Mouse (Mus musculus) retina, adult 2 months (tissue): ENCODE measurements at regions not wholly inside any gene's neighbourhood (a gene's known extent, or its start where the extent isn't known, plus 50 kb on each side); places are given as distances from the start of the nearest gene placed in this dataset.

Source experiments
- DNase-seq: peaks from one replicate; pipeline ENCODE4 v3.0.0-alpha.2; 2012; ENCODE audit warnings: low read depth, low spot score

- no peak for DNase-seq
Measured at GRCm38 (mm10) chr2:75138746-75139060, 313.1 kb downstream of the Mtx2 start.

DNA sequence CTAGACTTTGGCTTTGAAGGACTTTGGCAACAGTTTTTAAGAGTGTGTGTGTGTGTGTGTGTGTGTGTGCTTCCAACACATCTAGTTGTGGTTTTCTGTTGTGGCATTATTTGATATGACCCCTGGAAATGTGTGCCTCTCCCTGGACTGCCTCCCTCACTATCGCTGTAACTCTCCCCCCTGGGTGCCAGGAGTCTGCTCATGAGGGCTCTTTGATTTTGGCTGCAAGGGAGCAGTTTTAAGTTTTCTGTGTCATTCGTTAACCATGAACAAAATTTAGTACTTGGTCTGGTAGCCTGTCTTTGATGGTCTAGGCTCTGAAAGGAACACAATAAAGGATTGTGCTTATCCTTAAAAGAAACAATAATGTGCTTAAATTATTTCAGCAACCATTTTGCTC lies 313.9 kb downstream of the Mtx2 start:
- DNase-seq: no peak

DNA sequence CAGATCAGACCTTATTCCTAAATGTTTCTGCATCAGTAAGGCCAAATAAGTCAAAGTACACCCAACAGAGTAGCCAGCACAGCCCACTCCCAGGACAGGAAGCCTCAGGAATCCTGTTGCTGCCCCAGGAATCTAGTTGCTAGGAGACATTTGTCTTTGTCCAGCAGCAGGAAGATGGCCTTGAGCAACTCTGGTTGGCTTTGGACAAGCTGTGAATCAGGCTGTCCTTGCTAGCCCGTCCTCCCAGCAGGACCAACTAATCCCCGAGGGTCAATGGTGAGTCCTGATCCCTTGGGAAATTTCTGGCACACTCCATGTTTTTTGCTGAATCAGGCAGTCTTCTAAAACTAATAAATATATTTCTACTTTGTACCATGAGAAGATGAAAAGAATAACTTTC lies 317.1 kb downstream of the Mtx2 start:
- no peak for DNase-seq

DNA sequence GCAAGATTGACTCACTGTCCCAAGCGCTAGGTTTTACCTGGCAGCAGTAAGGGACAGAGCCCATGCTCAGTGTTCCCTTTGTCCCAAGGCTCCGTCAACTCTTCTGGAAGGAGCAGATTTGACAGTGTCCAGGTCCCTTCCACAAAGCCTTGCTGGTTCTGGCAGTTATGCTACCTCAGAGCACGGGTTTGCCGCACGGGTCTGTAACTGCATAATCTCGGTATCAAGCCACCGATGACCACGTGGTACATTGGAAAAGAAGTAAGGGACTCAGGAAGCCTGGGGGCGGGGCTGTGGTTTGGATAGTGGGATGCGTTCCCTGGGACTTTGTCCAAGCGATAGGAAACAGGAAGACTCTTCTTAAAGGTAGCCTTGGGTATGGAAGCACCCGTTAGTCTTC lies 319.3 kb downstream of the Mtx2 start:
- no peak for DNase-seq

- no peak for DNase-seq
Measured at GRCm38 (mm10) chr2:75146256-75146655, 320.7 kb downstream of the Mtx2 start.

DNA sequence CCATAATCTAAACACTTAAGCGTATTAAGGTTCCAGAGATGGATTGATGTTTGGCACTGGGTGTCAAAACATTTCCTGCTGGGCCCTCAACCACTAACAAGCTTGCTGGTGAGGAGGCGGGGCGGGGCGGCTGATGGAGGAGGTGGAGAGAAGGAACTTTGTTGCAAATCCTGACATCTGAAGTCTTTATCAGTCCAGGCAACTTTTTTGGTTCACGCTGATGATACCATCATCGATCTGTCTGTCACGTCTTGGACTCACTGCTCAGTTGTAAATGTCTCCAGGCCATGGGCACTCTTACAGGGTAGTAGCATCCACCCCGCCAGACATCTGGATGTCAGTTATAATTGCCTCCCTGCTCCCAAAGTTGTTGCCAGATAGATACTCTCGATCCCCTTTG lies 321.8 kb downstream of the Mtx2 start:
- DNase-seq: no peak

GRCm38 (mm10) chr2:75147967-75148366 lies 322.4 kb downstream of the Mtx2 start:
- DNase-seq: no peak

- DNase-seq: no peak
Measured at GRCm38 (mm10) chr2:75149036-75149435, 323.4 kb downstream of the Mtx2 start.

DNA sequence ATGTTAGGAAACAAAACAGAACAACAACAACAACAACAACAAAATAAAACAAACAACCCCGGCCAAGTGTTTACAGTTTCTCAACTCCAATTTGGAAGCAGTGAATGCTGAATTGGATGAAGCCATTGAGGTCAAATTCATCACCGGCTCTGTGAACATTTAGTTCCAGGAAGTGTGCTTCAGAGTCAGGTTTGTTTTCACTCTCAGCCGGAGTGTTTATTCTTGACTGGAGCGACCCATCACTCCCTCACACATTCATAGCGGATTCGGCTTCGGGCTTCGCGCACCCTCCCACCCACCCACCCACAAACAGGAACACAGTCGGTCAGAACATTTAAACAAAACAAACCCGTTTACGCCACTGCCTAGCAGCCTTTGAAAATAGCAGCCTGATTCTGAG lies 324.0 kb downstream of the Mtx2 start:
- DNase-seq: no peak

DNA sequence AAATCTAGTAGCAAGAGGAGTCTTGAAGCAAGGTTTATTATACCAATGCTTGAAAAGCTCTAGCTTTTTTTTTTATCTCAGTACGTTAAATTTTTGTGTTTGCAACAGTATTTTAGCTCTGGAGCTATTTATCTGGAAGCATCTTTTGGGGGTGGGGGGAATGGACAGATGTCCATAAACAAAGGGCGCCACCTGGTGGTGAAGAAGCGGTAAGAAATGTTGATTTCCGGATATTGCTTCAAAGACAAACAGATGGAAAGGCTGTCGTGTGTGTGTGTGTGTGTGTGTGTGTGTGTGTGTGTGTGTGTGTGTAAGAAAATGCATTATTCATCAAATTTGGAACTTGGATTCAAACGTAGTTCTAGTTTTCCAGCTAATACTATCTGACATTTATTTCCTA lies 325.4 kb downstream of the Mtx2 start:
- peak; percentile 15 for DNase-seq

- no peak for DNase-seq
Measured at GRCm38 (mm10) chr2:75151519-75151918, 325.9 kb downstream of the Mtx2 start.

GRCm38 (mm10) chr2:75152477-75152990 lies 326.9 kb downstream of the Mtx2 start:
- no peak for DNase-seq

GRCm38 (mm10) chr2:75154448-75154847 lies 328.8 kb downstream of the Mtx2 start:
- DNase-seq: no peak

GRCm38 (mm10) chr2:75158581-75158980 lies 333.0 kb downstream of the Mtx2 start:
- DNase-seq: no peak

GRCm38 (mm10) chr2:75161075-75161474 lies 335.5 kb downstream of the Mtx2 start:
- DNase-seq: no peak

- DNase-seq: no peak
Measured at GRCm38 (mm10) chr2:75164987-75165386, 339.4 kb downstream of the Mtx2 start.

- DNase-seq: no peak
Measured at GRCm38 (mm10) chr2:75176267-75176666, 350.7 kb downstream of the Mtx2 start.

DNA sequence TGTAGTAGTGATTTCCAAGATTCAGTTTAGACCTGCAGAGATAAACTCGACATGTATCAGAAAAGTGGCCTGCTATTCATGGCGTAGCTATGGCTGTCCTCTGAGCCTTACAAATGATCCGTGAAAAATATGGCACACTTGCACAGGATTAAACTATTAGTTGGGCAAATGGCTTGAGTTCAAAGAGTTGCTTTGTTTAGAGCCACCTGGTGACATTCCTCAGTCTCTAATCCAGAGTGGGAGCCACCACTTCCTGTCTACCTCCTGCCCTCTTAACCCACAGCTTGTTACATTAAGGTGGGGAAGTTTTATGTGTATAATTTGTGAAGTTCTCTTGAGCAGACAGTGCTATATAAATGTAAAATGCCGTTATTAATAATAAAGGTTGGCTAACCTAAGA lies 357.7 kb downstream of the Mtx2 start:
- DNase-seq: no peak

- no peak for DNase-seq
Measured at GRCm38 (mm10) chr2:75202587-75203220, 377.1 kb downstream of the Mtx2 start.

DNA sequence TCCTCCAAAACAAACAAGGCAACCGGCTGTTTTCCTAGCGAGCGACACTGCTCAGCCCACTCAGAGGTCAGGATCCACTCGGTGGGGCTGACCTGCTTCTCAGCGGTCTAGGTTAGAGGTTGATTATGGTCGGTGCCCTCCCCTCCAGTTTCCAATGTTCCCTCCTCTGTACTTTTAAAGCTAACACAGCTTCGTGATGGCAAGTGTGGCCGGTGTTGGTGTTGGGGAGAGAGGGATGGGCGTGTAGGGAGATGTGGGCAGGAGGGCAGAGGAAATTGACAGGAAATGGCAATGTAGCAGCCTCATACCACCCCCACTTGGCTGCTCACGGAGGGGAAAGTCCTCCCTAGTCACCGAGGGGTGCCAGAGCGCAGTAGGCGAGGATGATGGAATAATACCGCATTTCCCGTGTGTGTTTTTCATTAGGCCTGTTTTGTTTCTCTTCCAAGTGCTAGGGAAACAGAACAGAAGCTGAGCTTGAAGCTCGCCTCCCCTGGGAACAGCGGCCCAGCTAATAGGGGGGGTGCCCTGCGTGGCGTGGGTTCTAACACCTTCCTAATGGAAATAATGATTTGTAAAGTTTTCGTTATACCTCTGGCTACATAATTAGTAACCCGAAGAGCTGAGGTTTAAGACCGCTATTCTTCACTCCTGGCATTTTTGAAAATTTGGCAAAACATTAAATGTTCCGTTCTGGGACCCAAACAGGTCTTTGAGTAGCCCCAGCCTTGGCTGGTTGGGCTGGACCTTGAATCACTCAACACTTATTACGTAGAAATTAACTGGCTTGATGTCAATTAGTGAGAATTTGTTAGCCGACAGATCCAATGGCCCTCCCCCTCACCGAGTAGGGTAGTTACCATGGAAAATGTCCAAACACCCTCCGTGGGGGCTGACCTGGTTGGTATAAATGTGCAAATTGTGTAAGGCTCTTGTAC lies 383.5 kb downstream of the Mtx2 start:
- no peak for DNase-seq

DNA sequence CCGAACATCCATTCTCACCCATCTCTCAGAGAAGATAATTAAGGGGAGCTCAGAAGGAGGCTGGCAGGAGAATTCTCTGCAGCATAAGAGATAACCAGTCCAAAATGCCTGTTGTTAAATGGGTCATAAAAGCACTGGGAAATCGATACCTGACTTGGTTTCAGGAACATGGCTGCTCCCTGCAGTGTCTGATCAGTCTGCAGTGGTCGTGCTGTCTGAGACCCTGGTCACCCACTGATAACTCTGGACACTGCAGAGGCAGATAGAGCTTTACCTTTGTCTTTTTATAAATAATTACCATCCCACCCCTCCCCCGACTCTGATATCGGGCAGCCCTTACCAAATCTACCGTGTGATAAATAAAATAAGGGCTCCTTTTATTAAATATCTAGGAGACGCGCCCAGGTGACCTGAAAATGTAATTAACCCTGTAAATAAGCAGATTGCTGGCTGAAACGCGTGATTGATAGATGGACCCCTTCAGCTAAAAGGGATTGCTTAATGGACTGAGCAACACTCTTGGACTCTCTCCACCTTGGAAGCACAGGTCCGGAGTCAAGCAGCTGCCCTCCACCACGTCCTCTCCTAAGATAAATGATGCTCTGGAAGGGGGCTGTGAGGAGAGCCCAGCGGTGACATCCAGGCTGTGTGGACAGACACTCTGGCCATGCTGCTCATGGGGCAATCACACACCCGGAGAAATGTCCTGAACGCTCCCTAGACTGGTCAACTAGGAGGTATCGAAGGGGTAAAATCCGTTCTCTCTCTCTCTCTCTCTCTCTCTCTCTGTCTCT lies 384.4 kb downstream of the Mtx2 start:
- no peak for DNase-seq

DNA sequence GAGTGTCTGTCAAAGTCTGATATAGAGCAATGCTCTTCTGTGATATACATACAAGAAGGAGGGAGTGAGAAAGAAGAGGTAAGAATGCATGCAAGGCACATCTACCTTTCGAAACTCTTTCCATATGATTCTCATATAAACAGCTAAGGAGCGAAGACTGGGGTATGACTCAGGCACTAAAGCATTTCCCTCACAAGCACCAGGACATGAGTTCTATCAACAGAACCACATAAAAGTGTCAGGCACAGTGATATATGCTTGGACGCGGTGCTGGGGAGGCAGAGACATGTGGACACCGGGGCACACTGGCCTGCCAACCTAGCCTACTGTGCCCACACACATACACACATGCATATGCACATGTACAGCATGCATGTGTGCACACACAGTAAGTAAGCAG lies 391.3 kb downstream of the Mtx2 start:
- no peak for DNase-seq
